Mouse (Mus musculus): ENCODE measurements around the gene Dscam. TPM values are rescaled to one million over a fixed set of nuclear protein-coding genes. Genes with fewer than 3 reads are reported as not detected.

Gene Dscam
- total and polyA plus RNA-seq, 2 experiments from 2014 or later: not detected

DNA sequence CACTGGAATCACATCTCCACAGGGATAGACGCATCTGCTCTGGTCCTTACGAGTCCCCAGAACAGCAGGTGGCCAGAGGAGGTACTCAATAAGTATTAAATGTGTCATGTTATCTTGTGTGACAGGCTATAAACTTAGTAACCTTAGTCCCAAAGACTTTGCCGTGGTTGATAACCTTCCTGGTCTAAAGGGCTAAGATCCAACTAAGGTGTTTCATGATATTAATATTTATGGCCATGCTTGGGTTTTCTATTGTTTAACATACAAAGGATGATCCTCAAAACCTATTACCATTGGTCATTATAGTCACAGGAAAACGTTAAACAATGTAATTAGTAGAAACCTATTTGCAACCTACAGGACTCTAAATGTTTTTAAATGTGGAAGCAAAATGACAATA lies 545.1 kb downstream of the Dscam start:
- H3K9ac ChIP-seq (replicated peaks; ENCODE audit: low read depth, low read length): no peak overlapping the region
- TF ChIP-seq CTCF (IDR thresholded peaks at IDR 0.05; ENCODE audit: low read depth): no peak
- TF ChIP-seq EP300 (IDR thresholded peaks at IDR 0.05; ENCODE audit: low read depth): no peak
- ATAC-seq (ENCODE audit: insufficient read depth, low read depth) (no peak), DNase-seq (ENCODE audit: low spot score) (no peak)
- no peak overlapping the region for H3K4me3 ChIP-seq (ENCODE audit: low read depth, low read length)
- H3K4me2 ChIP-seq (ENCODE audit: low read depth, low read length): no peak overlapping the region
- no peaks in the 10 kb centered on the region for H3K27me3 ChIP-seq (ENCODE audit: control insufficient read depth, insufficient read depth, low read length)
- no peaks in the 10 kb centered on the region for H3K4me1 ChIP-seq (ENCODE audit: control insufficient read depth, insufficient read depth)
- H3K9me3 ChIP-seq (replicated peaks; ENCODE audit: control insufficient read depth, low read length): no peaks in the 10 kb centered on the region
- H3K36me3 ChIP-seq (replicated peaks; ENCODE audit: control insufficient read depth, insufficient read depth, low read length): no peaks in the 10 kb centered on the region
- WGBS: 74% methylated on average over 4 of the region's 4 CpGs
- H3K27ac ChIP-seq (ENCODE audit: low read depth): no peak overlapping the region

DNA sequence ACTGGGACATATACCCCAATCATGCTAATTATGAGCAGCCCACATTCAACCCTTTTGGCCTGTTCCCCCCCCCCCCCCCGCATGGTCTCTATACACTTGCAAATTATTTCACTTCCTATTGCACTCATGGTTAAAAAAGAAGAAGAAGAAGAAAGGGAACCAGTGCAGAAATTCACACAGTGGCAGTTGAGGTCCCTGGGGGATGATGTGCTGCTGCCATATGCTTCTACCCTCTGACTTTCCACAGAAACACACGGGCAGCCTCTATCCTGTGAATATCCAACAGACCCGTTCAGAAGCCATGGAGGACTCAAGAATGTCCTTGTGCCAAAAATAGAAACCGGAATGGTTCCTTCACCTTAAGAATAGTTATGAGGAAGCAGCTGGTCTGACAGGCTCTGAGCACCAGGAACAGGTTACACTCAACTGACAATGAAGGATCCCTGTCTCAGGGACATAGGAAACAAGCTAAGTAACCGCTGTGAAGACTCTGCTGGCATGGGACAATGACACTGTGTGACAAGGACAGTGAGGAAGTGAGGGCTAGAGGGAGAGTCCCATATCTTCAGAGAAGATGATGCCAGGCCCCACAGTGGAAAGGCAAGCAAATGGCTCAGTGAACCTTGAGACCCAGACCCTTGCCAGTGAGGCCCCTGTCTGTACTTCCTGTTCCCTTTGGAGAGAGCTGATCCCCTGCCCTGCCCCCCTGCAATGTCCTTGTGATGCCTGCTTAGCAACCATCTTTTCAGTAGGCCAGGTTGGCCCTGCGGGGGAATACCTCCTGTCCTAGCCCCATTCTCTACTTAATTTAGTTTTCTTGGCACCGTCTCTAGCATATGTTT lies 545.8 kb downstream of the Dscam start:
- no peaks in the 10 kb centered on the region for H3K36me3 ChIP-seq (replicated peaks; ENCODE audit: control insufficient read depth, insufficient read depth, low read length)
- H3K4me3 ChIP-seq (ENCODE audit: low read depth, low read length): no peak overlapping the region
- ATAC-seq (ENCODE audit: insufficient read depth, low read depth) (no peak), DNase-seq (ENCODE audit: low spot score) (no peak)
- WGBS: 62% methylated on average over 7 of the region's 7 CpGs
- H3K27ac ChIP-seq (ENCODE audit: low read depth): no peak overlapping the region
- no peak for TF ChIP-seq CTCF (IDR thresholded peaks at IDR 0.05; ENCODE audit: low read depth)
- TF ChIP-seq EP300 (IDR thresholded peaks at IDR 0.05; ENCODE audit: low read depth): no peak
- H3K9ac ChIP-seq (replicated peaks; ENCODE audit: low read depth, low read length): no peak overlapping the region
- peaks cover 6% of the 10 kb centered on the region; the same call in 1 of the 2 replicates for H3K4me1 ChIP-seq (ENCODE audit: control insufficient read depth, insufficient read depth)
- no peaks in the 10 kb centered on the region for H3K9me3 ChIP-seq (replicated peaks; ENCODE audit: control insufficient read depth, low read length)
- H3K27me3 ChIP-seq (ENCODE audit: control insufficient read depth, insufficient read depth, low read length): no peaks in the 10 kb centered on the region
- no peak overlapping the region for H3K4me2 ChIP-seq (ENCODE audit: low read depth, low read length)

DNA sequence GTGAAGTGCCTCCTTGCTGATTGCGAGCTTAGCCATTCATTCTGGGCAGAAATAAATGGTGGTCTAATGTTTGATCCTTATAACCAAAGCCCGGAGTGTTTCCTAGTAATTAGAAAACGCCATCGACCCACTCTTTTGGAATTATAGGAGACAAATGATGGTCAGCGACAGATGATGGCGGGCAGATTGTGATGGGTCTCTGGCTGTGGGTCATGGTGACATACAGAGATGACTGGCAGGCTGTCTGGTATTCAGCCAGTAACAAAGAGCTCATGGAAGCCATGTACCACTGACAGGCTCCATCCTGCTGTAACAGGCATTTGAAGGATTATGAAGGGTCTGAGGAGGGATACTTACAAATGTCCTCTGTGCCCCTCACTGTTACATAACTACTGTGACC lies 549.7 kb downstream of the Dscam start:
- 94% methylated on average over 6 of the region's 6 CpGs for WGBS
- Histone ChIP-seq H3K4me3 (ENCODE audit: low read depth, low read length) (no peak overlapping the region), H3K9ac (replicated peaks; ENCODE audit: low read depth, low read length) (no peak overlapping the region), H3K27ac (ENCODE audit: low read depth) (peak overlapping the region; percentile 43; the same call in 1 of the 2 replicates), H3K36me3 (replicated peaks; ENCODE audit: control insufficient read depth, insufficient read depth, low read length) (no peaks in the 10 kb centered on the region), H3K9me3 (replicated peaks; ENCODE audit: control insufficient read depth, low read length) (no peaks in the 10 kb centered on the region), H3K27me3 (ENCODE audit: control insufficient read depth, insufficient read depth, low read length) (no peaks in the 10 kb centered on the region), H3K4me2 (ENCODE audit: low read depth, low read length) (no peak overlapping the region), H3K4me1 (ENCODE audit: control insufficient read depth, insufficient read depth) (peaks cover 12% of the 10 kb centered on the region; the same call in 1 of the 2 replicates)
- no peak for DNase-seq (ENCODE audit: low spot score)
- no peak for TF ChIP-seq EP300 (IDR thresholded peaks at IDR 0.05; ENCODE audit: low read depth)
- no peak for TF ChIP-seq CTCF (IDR thresholded peaks at IDR 0.05; ENCODE audit: low read depth)
- no peak for ATAC-seq (ENCODE audit: insufficient read depth, low read depth)

GRCm38 (mm10) chr16:96620402-96620801 lies 550.1 kb downstream of the Dscam start:
- TF ChIP-seq CTCF (IDR thresholded peaks at IDR 0.05; ENCODE audit: low read depth) (no peak), EP300 (IDR thresholded peaks at IDR 0.05; ENCODE audit: low read depth) (no peak)
- Histone ChIP-seq H3K27ac (ENCODE audit: low read depth) (peak overlapping the region; percentile 43), H3K4me1 (ENCODE audit: control insufficient read depth, insufficient read depth) (peaks cover 12% of the 10 kb centered on the region; the same call in 1 of the 2 replicates), H3K36me3 (replicated peaks; ENCODE audit: control insufficient read depth, insufficient read depth, low read length) (no peaks in the 10 kb centered on the region), H3K9me3 (replicated peaks; ENCODE audit: control insufficient read depth, low read length) (no peaks in the 10 kb centered on the region), H3K4me3 (ENCODE audit: low read depth, low read length) (no peak overlapping the region), H3K9ac (replicated peaks; ENCODE audit: low read depth, low read length) (no peak overlapping the region), H3K27me3 (ENCODE audit: control insufficient read depth, insufficient read depth, low read length) (no peaks in the 10 kb centered on the region), H3K4me2 (ENCODE audit: low read depth, low read length) (no peak overlapping the region)
- 41% methylated on average over 5 of the region's 5 CpGs for WGBS
- peak; percentile 88 for ATAC-seq (ENCODE audit: insufficient read depth, low read depth)
- DNase-seq (ENCODE audit: low spot score): peak; percentile 72

GRCm38 (mm10) chr16:96617772-96618171 lies 552.8 kb downstream of the Dscam start:
- H3K27ac ChIP-seq (ENCODE audit: low read depth): no peak overlapping the region
- WGBS: 39% methylated on average over 4 of the region's 4 CpGs
- no peaks in the 10 kb centered on the region for H3K9me3 ChIP-seq (replicated peaks; ENCODE audit: control insufficient read depth, low read length)
- no peak overlapping the region for H3K4me3 ChIP-seq (ENCODE audit: low read depth, low read length)
- ATAC-seq (ENCODE audit: insufficient read depth, low read depth) (no peak), DNase-seq (ENCODE audit: low spot score) (no peak)
- no peaks in the 10 kb centered on the region for H3K36me3 ChIP-seq (replicated peaks; ENCODE audit: control insufficient read depth, insufficient read depth, low read length)
- no peak overlapping the region for H3K9ac ChIP-seq (replicated peaks; ENCODE audit: low read depth, low read length)
- H3K4me1 ChIP-seq (ENCODE audit: control insufficient read depth, insufficient read depth): peaks cover 12% of the 10 kb centered on the region; the same call in 1 of the 2 replicates
- H3K4me2 ChIP-seq (ENCODE audit: low read depth, low read length): no peak overlapping the region
- no peaks in the 10 kb centered on the region for H3K27me3 ChIP-seq (ENCODE audit: control insufficient read depth, insufficient read depth, low read length)
- no peak for TF ChIP-seq CTCF (IDR thresholded peaks at IDR 0.05; ENCODE audit: low read depth)
- TF ChIP-seq EP300 (IDR thresholded peaks at IDR 0.05; ENCODE audit: low read depth): no peak

Measured in heart, postnatal 0 days (tissue).